Comparison of ENCODE assay signal across 1 mouse cellular context in the genomic region with DNA sequence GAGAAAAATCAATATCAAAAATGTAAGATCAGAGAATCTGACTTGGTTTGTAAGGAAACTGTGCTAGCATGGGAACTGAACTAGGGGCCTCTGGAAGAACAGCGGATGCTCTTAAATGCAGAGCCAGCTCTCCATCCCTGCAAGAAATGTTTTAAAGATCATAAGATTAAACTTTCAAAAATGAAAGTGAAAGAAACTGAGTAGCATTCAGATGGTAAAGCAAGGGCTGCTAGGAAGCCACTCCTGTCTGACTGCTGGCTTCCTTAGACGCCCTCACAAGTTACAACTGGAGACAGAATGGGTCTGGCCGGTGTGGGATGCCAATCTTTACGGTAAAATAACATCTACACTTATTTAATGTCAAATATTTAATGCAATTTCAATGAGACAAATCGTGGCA.
TF ChIP-seq lines count a peak whose summit lies in the region.

No protein-coding gene starts in this region.

TF ChIP-seq in CH12.LX, 34 proteins besides CTCF, POLR2A, EP300 and RAD21:
- TF ChIP-seq E2F4 (IDR thresholded peaks at IDR 0.05; ENCODE audit: insufficient replicate concordance, low read depth, low read length) (no peak), SIN3A (IDR thresholded peaks at IDR 0.05; ENCODE audit: low read length) (0 out of 2 replicates have a peak, but pooled peaks have one; percentile 35), TBP (conservative IDR thresholded peaks at IDR 0.05; ENCODE audit: low read depth, low read length) (peak; percentile 77), CHD1 (IDR thresholded peaks at IDR 0.05; ENCODE audit: low read depth, low read length) (peak; percentile 47; the same call in 1 of the 2 replicates), IRF4 (IDR thresholded peaks at IDR 0.05; ENCODE audit: low read depth, low read length) (0 out of 2 replicates have a peak, but pooled peaks have one; percentile 23), NELFE (IDR thresholded peaks at IDR 0.05; ENCODE audit: low read depth, low read length) (0 out of 2 replicates have a peak, but pooled peaks have one; percentile 17)
